Mouse (Mus musculus) WW6 (cell line): ENCODE data around the gene Spg7.
"Not testable (repeated sequence)": the region's sequence is repeated elsewhere in the genome, so short reads cannot be mapped to it uniquely, and the experiment has no call there.

Experiments used
- DNase-seq: peaks from one replicate; pipeline ENCODE4 v3.0.0-alpha.2; 2013; ENCODE audit warnings: low read depth, low spot score

The Spg7 gene

DNA sequence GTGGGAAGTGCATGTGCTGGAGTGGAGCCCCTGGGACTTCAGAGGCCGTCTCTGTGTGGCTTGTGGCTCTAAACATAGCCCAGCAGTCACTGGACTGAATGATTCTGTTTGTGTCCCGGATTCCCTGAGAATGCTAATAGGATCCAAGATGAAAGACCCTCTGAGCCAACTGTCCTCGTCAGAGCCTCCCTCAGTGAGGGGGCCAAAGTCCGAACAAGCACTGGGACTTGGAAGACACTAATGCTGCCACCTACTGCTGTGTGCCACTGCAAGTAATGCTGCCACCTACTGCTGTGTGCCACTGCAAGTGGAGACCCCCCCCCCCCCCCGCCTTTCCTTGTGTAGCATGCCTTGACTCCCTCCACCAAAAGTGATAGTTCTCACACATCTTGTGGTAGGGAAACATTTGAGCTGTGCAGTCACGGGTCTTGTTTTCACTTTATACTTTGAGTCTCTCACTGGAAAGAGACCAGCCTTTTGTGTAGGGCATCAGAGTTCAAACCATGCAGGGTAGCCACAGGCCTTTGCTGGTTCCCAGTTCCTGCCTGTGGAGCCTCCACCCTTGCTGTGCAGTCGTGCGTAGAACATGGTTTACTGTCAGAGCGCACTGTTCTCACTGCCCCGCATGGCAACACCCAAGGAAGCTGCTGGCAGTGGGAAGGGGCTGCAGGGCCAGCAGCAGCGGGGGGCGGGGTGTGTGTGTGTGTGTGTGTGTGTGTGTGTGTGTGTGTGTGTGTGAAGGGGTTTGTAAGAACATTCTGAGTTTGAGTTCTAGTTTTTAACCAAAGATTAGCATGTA is 35.2 kb downstream of the Spg7 start:
- DNase-seq: no peak

DNA sequence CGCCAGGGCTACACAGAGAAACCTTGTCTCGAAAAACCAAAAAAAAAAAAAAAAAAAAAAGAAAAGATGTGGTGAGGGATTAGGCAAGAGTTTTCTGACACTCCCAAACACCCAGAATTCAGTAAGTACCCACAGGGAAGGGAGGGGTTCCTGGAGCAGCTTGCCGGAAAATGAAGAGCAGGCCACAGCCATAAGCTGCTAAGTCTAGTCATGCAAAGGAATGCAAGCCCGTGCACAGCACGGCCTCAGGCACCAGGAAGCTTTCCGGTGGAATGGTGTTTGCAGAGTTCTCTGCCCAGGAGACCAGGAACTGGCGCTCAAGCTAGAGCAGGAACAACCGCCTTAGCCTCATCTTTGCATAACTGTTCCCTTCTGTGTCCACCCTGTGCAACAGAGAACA is 37.5 kb downstream of the Spg7 start:
- DNase-seq: no peak

DNA sequence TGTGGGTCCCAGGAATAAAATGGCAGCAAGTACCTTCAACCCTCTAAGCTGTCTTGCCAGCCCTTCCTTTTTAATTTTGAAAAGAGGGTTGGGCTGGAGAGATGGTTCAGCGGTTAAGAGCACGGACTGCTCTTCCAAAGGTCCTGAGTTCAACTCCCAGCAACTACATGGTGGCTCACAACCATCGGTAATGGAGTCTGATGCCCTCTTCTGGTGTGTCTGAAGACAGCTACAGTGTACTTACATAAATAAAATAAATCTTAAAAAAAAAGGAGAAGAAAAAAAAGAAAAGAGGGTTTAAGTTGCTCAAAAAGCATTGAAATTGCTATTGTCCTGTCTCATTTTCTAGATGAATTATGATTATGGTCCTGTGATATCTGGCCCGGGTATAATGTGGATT is 38.5 kb downstream of the Spg7 start:
- no peak for DNase-seq

DNA sequence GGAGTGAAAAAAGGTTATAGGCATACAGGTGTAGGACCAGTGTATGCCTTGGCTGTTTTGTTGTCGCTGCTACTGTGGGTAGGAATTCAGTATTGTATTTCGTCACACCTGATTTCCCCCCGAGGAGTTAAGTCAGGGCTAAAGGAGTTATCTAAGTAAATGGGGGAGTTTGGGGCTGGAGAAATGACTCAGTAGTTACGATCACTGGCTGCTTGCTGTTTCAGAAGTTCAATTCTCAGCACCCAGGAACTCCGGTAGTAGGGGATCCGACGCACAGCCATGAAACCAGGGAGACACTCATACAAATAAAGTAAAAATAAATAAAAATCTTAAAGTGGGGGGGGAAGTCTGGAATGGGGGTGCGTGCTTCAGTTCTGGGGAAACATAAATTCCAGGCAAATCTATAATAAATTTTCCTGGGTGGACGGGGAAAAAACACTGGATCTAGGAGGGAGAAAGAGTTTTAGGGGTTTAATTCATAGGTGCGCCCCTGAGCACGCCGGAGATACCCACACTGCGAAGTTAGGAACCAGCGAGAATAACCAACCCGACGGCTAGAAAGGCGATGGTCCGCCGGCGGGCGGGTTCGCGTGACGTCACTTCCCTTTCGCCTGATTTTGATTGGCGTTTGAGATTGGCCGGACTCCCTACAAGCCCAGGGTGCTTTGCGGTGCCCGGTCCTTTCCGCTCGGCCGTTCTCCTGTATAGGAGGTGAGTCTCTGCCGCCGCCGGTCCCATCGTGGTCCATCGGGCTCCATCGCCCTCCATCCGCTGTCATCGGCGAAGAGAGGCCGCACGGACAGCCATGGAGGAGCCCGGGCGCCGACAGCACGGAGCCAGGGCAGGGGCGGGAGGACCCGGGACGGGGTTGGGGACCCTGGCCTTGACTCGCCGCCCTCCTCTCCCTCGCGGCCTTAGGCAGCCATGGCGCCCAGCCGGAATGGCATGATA is 39.3 kb downstream of the Spg7 start, which contains the start of gene Rpl13:
TSS of gene Rpl13 (plus strand) at position 616 of the 951 bp plus-strand sequence.
- peak; percentile 91 for DNase-seq

DNA sequence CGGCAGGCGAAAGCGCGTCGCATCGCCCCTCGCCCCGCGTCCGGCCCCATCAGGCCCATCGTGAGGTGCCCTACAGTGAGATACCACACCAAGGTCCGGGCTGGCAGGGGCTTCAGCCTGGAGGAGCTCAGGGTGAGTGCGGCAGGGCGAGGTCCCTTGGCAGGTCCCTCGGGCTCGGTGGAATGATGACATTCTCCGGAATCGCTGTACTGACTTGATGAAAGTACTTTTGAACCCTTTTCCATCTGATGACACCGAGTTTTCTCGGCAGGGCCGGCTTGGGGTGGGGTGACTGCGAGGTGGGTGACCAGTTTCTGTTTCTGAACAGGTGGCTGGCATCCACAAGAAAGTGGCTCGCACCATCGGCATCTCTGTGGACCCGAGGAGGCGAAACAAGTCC is 40.1 kb downstream of the Spg7 start:
- not testable (repeated sequence) for DNase-seq

DNA sequence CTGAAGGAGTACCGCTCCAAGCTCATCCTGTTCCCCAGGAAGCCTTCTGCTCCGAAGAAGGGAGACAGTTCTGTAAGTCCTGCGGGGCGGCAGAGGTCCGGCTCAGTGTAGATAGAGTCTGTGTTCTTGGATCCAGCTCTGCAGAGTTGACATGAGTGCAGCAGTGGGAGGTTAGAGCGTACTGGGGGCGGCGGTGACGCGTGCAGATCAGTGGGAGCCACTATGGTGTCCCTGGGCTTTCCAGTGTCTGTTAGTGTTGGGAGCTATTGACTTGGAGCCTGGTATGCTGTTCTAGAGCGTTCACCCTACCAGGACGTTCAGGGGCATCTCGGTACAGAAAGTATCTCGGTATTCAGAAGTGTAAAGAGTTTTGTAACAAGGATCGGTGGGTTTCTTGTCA is 40.5 kb downstream of the Spg7 start:
- DNase-seq: no peak

DNA sequence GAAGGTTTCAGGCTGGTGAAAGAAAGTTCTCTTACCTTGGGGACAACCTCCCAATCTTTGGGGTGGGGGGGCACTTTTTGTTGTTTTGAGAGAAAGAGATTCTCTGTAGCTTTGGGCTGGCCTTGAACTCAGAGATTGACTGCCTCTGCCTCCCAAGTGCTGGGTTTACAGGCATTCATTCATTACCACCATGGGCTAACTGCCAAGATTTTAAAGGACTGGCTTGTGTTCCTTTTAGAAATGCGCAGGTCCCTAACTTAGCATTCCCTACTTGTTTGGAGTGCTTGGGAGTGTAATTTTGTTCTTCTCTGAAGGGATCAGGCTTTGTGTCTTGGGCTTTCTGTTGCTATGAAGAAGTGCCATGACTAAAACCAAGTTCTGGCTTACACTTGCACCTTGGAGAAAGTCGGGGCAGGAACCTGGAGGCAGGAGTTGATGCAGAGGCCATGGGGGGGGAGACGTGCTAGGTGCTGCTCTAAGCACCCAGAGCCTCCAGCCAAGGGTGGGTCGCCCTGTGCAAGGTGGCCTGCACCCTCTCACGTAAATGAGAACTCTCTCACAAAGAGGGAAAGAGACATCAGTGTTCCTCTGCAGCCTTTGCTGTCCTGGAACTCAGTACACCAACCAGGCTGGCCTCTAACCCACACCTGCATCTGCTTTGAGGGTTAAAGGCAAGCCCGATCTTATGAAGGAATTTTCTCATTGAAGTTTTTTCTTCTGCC is 41.5 kb downstream of the Spg7 start:
- no peak for DNase-seq

DNA sequence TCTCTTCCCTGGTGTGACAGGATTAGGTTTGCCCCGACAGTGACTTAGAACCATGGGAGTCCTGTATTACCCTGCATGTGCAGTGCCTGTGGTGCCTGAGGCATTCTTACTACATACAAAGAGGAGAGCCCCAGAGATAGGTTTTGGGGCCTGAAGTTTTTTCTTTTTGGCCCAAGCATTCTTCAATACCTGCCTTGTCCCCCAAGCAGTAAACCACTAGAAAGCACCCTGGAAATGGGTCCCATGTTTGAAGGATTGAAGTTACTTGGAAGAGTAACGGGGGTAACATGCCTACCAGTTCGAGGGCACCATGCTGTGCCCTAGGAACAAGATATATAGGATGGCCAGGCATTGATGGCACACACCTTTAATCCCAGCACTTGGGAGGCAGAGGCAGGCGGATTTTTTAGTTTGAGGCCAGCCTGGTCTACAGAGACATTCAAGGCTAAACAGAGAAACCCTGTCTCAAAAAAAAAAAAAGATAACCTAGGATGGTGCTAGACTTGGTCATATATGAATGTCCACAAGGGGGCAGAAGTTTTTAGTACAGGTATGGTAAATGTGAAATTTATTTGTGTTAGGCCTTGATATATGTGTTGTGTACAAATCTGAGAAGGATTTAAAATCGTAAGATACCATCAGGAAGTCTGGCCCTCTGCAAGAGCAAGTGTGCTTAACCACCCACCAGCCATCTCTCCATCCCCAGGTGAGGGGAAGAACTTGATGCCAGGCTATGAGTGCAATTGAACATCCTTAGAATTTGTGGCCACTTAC is 43.0 kb downstream of the Spg7 start:
- peak; percentile 65 for DNase-seq

DNA sequence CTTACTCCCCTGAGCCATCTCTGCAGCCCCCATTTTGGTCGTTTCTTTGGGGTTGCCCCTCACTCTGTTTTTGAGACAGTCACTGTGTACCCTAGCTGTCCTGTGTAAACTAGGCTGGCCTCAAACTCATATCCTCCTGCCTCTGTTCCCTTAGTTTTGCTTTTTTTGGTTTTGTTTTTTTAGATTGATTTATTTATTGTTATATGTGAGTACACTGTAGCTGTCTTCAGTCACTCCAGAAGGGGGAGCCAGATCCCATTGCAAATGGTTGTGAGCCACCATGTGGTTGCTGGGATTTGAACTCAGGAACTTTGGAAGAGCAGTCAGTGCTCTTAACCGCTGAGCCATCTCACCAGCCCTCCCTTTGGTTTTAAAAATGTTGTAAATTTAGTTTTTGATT is 43.8 kb downstream of the Spg7 start:
- no peak for DNase-seq

DNA sequence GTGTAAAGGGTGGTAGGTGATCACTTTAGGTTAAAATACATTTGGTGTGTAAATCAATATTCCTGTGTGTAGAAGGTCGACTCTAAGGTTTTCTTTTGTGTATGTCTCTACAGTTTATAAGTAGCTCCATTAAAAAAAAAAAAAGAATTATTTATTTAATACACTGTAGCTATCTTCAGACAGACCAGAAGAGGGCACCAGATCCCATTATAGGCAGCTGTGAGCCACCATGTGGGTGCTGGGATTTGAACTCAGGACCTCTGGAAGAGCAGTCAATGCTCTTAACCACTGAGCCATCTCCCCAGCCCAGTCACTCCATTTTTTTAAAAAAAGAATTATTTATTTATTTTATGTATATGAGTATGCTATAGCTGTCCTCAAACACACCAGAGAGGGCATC is 45.3 kb downstream of the Spg7 start:
- no peak for DNase-seq

DNA sequence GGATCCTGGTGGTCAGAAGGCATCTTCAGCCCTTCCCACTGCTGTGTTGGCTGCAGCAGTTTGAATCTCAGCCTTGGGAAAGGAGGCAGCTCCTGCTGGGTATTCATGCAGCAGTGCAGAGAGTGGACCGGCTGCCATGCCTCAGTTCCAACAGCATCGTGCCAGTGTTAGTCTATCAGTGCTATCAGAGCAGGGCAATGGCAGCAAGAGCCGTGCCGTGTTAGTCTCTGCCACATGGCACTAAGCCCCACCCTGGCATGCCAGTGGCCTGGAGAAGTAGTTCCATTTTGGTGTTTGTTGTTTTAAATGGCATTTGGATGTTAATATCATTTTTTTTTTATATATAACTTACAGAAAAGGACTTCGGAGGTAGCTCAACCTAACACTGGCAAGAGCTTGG is 46.2 kb downstream of the Spg7 start:
- no peak for DNase-seq

DNA sequence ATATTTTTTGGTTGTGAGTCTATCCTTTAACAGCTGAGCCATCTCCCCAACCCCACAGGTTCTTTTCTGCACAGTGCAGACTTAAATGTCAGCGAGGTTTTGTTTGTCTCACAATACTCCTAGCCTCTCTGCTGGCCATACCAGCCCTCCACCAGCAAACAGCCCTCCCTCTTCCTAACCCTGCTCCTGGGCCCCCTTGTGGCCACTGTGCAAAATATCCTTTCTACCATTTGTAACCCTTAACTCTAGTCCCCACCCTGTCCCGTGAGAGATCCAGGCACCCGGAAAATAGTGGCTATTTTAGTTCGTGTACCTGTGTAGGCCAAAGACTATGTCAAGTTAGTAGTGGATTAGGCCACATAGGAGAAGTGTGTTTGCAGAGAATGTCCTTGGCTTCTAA is 47.9 kb downstream of the Spg7 start:
- peak; percentile 70 for DNase-seq

DNA sequence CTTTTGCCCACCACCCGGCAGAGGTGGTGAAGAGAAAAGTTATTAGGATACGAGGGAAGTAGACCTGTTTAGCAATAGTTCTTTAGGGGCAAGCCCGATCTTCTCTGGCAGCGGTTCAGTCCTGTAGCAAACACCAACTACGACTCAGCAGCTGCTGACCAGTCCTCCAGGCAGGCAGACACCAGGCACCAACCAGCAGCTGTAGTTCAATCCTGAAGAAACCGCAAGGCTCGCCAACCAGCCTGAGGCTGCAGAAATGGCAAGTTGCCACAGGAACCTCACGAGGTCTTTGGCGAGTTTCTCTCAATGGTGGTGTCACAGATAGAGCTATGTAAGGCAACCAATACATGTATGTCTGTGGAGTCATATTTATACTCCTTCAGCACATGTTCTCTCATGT is 50.1 kb downstream of the Spg7 start:
- no peak for DNase-seq

DNA sequence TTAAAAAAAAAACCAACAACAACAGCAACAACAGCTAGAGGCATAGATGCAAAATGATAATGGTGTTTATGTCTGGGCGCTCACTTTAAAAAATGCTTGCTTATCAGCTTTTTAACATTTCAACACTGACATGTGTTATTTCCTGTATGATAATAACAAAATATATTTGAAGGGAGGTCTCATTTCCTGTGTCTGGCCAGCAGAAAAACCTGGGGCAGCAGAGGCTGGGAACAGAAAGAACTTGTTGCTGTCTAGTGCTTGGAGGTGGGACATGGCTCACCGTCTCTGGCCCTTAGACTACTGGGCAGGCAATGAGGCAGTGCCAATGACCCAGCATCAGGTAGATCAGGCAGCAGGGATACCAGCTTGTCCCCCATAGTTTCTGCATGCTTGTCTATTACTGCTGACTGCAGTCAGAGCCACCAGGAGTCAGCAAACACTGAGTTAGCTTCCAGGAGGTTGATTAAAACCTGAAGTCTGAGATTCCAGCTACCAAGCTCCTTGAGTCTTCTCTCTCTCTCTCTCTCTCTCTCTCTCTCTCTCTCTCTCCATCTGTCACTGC is 51.2 kb downstream of the Spg7 start:
- no peak for DNase-seq

DNA sequence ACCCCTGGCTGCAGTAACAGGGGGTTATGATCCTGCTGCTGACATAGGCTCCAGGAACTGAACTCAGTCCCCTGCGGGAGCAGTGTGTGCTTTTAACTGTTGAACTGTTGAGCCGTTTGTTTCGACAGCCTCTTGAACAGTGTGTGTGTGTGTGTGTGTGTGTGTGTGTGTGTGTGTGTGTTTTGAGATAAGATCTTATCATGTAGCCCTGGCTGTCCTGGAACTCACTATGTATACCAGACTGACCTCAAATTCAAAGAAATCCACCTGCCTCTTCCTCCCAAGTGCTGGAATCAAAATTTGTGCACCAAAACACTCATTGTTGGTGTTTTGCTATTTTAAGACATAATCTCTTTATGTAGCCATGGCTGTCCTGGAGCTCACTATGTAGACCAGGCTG is 51.9 kb downstream of the Spg7 start:
- no peak for DNase-seq

DNA sequence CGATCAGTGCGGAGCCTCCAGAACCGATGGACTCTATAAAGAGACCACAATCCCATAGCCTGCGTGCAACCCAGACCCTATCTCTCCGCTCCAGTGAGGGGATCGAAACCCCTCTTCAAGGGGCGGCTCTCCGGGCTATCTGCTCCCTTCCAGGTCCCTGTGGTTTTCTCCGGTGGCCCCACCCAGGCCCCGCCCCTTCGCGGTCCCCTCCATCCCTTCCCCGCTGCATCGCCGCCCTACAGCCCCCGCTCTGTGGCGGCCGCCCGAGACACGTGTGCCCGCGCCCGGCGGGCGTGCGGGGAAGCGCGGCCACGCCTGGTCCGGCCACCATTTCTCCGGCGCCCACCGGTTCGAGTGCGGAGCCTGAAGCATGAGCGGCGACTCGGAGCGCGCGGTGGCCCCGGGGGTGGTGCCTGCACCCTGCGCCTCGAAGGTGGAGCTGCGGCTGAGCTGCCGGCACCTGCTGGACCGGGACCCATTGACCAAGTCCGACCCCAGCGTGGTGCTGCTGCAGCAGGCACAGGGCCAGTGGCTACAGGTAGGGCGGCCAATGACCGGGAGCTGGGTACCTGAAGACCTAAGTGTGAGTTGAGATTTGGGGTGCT is 54.5 kb downstream of the Spg7 start, which contains the start of gene Cpne7:
TSS of gene Cpne7 (plus strand) at position 248 of the 605 bp plus-strand sequence.
- DNase-seq: no peak

DNA sequence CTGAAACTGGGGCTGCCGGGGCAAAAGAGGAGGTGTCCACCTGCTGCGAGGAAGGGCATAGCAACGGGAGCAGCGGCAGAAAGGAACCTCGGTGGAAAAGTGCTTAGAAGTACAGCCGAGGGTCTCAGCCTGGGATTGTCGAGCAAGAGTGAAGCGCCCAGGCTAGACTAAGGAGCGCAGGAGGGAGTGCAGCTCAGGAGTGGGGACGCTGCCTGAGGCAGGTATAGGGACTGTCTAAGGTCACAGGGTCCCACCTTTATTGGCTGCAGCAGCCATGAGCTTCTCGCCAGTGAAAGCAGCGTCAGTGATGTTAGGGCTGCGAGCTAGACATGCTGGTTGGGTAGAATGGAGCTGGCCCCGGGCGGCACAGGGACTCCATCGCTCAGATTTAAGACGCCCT is 55.0 kb downstream of the Spg7 start:
- DNase-seq: no peak

DNA sequence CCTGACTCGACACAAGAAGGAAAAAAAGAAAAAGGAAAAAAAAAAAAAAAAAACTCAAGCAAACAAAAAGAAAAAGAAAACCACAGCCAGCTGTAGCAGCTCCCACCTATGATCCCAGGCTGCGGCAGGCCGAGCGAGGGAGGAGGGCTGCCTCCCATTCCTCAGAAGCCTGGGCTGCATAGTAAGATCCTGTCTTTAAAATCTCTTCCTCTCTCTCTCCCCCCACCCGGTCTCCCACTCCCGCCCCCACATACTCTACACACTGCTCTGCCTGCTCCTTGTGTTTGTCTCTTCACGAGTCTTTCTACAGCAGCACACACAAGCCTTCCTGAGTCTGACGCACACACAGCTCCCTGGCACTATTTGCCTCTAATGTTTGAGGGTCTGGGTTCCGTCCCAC is 59.3 kb downstream of the Spg7 start:
- no peak for DNase-seq

DNA sequence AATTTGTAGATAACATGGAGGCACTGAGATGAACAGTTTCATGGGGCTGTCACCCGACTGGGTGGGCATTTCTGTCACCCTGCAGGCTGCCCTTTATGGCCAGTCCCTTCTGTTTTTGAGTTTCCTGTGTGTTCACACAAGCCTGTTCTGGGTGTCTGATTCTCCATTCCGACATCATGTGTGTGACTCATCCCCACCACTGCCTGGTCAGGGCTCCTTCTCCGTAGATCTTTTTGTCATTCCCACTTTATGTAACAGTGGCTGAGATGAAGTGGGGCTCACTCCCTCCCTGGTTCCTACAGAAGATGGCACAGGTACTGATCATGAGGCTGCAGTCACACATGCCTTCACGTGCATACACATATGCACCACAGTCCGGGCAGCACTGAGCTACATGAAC is 59.9 kb downstream of the Spg7 start:
- no peak for DNase-seq

DNA sequence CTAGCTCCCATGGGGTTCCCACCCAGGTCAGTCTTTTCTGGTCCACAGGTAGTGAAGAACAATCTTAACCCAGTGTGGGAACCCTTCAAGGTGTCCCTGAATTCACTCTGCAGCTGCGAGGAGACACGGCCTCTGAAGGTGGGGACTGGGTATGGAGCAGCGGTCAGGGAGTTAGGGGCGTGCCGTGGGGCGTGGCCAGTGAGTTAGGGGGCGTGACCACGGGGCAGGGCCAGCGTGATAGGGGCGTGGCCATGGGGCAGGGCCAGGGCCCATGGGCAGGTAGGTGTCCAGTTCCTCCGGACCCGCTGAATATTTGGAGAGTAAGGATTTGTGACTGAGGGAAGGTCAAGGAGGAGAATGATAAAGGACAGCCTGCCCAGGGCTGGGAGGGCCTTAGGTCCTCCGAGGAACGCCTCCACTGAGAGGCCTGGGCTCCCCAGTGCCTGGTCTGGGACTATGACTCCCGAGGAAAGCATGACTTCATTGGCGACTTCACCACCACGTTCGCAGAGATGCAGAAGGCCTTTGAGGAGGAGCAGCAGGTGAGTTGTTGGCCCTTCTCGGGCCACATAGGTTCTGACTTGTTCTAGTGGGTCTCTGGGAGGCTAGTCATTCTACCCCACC is 63.6 kb downstream of the Spg7 start:
- no peak for DNase-seq
